Mouse (Mus musculus) MEL (cell line): ENCODE data around the gene Asb7. TPM values are rescaled to one million over a fixed set of nuclear protein-coding genes. Genes with fewer than 3 reads are reported as not detected.

Experiments
- DNase-seq: peaks from one replicate; pipeline ENCODE4 v3.0.0; 2011; ENCODE audit warnings: low read depth, low spot score
- H3K27ac ChIP-seq: 2 replicates; pipeline ENCODE4 v1.5.1; 2012; ENCODE audit warnings: low read depth, mild to moderate bottlenecking, control low read depth, low read length, moderate library complexity; ENCODE audit not compliant: control insufficient read depth
- H3K27me3 ChIP-seq, 2 experiments: fragments of 150-350 bp in 1 of 2; sonication (generic) in 1 of 2; 2 replicates each; pipeline ENCODE4 v1.6.1; 2012; ENCODE audit warnings: low read length in 2 of 2, mild to moderate bottlenecking in 2 of 2, improper control_type of control experiment in 1 of 2, moderate library complexity in 1 of 2; ENCODE audit not compliant: insufficient read depth in 2 of 2, control insufficient read depth in 1 of 2
- H3K36me3 ChIP-seq, 2 experiments: 2 replicates each; pipeline ENCODE4 v1.6.1; 2012 to 2014; ENCODE audit warnings: low read length in 2 of 2, improper control_type of control experiment in 1 of 2, inconsistent platforms in 1 of 2, mild to moderate bottlenecking in 1 of 2; ENCODE audit not compliant: insufficient read depth in 2 of 2, control insufficient read depth in 1 of 2
- H3K4me1 ChIP-seq, 2 experiments: fragments of 150-350 bp in 1 of 2; sonication (generic) in 1 of 2; 2 replicates each; pipeline ENCODE4 v1.6.1; 2012; ENCODE audit warnings: low read length in 2 of 2, improper control_type of control experiment in 1 of 2, mild to moderate bottlenecking in 1 of 2; ENCODE audit not compliant: insufficient read depth in 2 of 2, control insufficient read depth in 1 of 2
- H3K4me3 ChIP-seq, 2 experiments: fragments of 150-350 bp in 1 of 2; sonication (generic) in 1 of 2; 2 replicates each; pipeline ENCODE4 v1.5.1; 2012; ENCODE audit warnings: low read depth in 2 of 2, low read length in 2 of 2, mild to moderate bottlenecking in 2 of 2, moderate library complexity in 2 of 2, control low read depth in 1 of 2, improper control_type of control experiment in 1 of 2; ENCODE audit not compliant: control insufficient read depth in 1 of 2, insufficient read depth in 1 of 2
- H3K79me2 ChIP-seq: 2 replicates; pipeline ENCODE4 v1.6.1; 2012; ENCODE audit warnings: mild to moderate bottlenecking, low read length, moderate library complexity; ENCODE audit not compliant: control insufficient read depth, poor library complexity, insufficient read depth
- H3K9ac ChIP-seq: 2 replicates; pipeline ENCODE4 v1.6.1; 2012; ENCODE audit warnings: low read depth, mild to moderate bottlenecking, control low read depth, low read length, moderate library complexity; ENCODE audit not compliant: control insufficient read depth, poor library complexity, severe bottlenecking
- H3K9me3 ChIP-seq: fragments of 150-350 bp; sonication (generic); replicated peaks from 2 replicates; pipeline ENCODE4 v1.6.1; 2012; ENCODE audit warnings: mild to moderate bottlenecking, low read length, improper control_type of control experiment, moderate library complexity; ENCODE audit not compliant: insufficient read depth
- CHD1 ChIP-seq: IDR thresholded peaks from 2 replicates; pipeline ENCODE4 v1.6.1; 2012; ENCODE audit warnings: low read depth, mild to moderate bottlenecking, inconsistent platforms, low read length, improper control_type of control experiment
- CTCF ChIP-seq, 3 experiments: IDR thresholded peaks in 2 of 3; conservative IDR thresholded peaks in 1 of 3; 2 replicates each; pipeline ENCODE4 v1.5.1; 2011 to 2012; ENCODE audit warnings: low read length in 3 of 3, low read depth in 2 of 3, mild to moderate bottlenecking in 2 of 3, improper control_type of control experiment in 1 of 3, inconsistent platforms in 1 of 3, mixed read lengths in 1 of 3, moderate library complexity in 1 of 3; ENCODE audit not compliant: control insufficient read depth in 1 of 3, insufficient read depth in 1 of 3, poor library complexity in 1 of 3, severe bottlenecking in 1 of 3
- ELF1 ChIP-seq: IDR thresholded peaks from 2 replicates; pipeline ENCODE4 v1.6.1; 2014; ENCODE audit warnings: low read depth, mild to moderate bottlenecking, inconsistent platforms, low read length, improper control_type of control experiment, moderate library complexity
- EP300 ChIP-seq, 2 experiments: IDR thresholded peaks; 2 replicates each; pipeline ENCODE4 v1.6.1; 2011; ENCODE audit warnings: improper control_type of control experiment in 2 of 2, low read length in 2 of 2, low read depth in 1 of 2, mild to moderate bottlenecking in 1 of 2
- GABPA ChIP-seq: IDR thresholded peaks from 2 replicates; pipeline ENCODE4 v1.6.1; 2012; ENCODE audit warnings: low read depth, mild to moderate bottlenecking, inconsistent platforms, low read length, improper control_type of control experiment, moderate library complexity
- HCFC1 ChIP-seq: IDR thresholded peaks from 2 replicates; pipeline ENCODE4 v1.6.1; 2012; ENCODE audit warnings: low read depth, mild to moderate bottlenecking, inconsistent platforms, low read length, improper control_type of control experiment, moderate library complexity
- KAT2A ChIP-seq: conservative IDR thresholded peaks from 2 replicates; pipeline ENCODE4 v1.6.1; 2012; ENCODE audit warnings: low read depth, low read length, improper control_type of control experiment, inconsistent platforms
- MAFK ChIP-seq: IDR thresholded peaks from 2 replicates; pipeline ENCODE4 v1.6.1; 2011; ENCODE audit warnings: low read depth, mild to moderate bottlenecking, low read length, improper control_type of control experiment, borderline replicate concordance
- MAZ ChIP-seq: IDR thresholded peaks from 2 replicates; pipeline ENCODE4 v1.6.1; 2012; ENCODE audit warnings: low read depth, mild to moderate bottlenecking, inconsistent platforms, low read length, improper control_type of control experiment
- MXI1 ChIP-seq: IDR thresholded peaks from 2 replicates; pipeline ENCODE4 v1.6.1; 2011; ENCODE audit warnings: mild to moderate bottlenecking, low read depth, low read length, improper control_type of control experiment
- MYB ChIP-seq: IDR thresholded peaks from 2 replicates; pipeline ENCODE4 v1.6.1; 2011; ENCODE audit warnings: mild to moderate bottlenecking, low read depth, low read length, improper control_type of control experiment
- MYC ChIP-seq: IDR thresholded peaks from 2 replicates; pipeline ENCODE4 v1.6.1; 2011; ENCODE audit warnings: low read depth, mild to moderate bottlenecking, low read length, improper control_type of control experiment, moderate library complexity
- NELFE ChIP-seq: IDR thresholded peaks from 2 replicates; pipeline ENCODE4 v1.6.1; 2011; ENCODE audit warnings: low read depth, low read length, improper control_type of control experiment
- POLR2A ChIP-seq, 2 experiments: IDR thresholded peaks; 2 replicates each; pipeline ENCODE4 v1.6.1; 2011 to 2012; ENCODE audit warnings: low read length in 2 of 2, mild to moderate bottlenecking in 2 of 2, control low read depth in 1 of 2, improper control_type of control experiment in 1 of 2, low read depth in 1 of 2, moderate library complexity in 1 of 2; ENCODE audit not compliant: control insufficient read depth in 1 of 2, insufficient read depth in 1 of 2, poor library complexity in 1 of 2
- SIN3A ChIP-seq: IDR thresholded peaks from 2 replicates; pipeline ENCODE4 v1.6.1; 2012; ENCODE audit warnings: low read length, improper control_type of control experiment, inconsistent platforms
- TCF12 ChIP-seq: IDR thresholded peaks from 2 replicates; pipeline ENCODE4 v1.6.1; 2014; ENCODE audit warnings: low read depth, mild to moderate bottlenecking, inconsistent platforms, low read length, improper control_type of control experiment, moderate library complexity
- ZC3H11A ChIP-seq: IDR thresholded peaks from 2 replicates; pipeline ENCODE4 v1.6.1; 2012; ENCODE audit warnings: low read depth, mild to moderate bottlenecking, inconsistent platforms, low read length, improper control_type of control experiment
- polyA plus RNA-seq, 2 experiments: library from polyadenylated mRNA; stranded (reverse) in 1 of 2; unstranded in 1 of 2; fragments of >175 nt in 1 of 2; fragments of >200 nt in 1 of 2; gene quantifications; 2 replicates each; pipeline versions ENCODE4 v1.2.1 to v1.2.4; 2012; ENCODE audit warnings: low replicate concordance in 2 of 2, low read depth in 1 of 2; ENCODE audit not compliant: insufficient read length in 2 of 2, insufficient read depth in 1 of 2, missing spikeins in 1 of 2
- total RNA-seq: library from RNA; depleted of rRNA; stranded (reverse); fragments of 300-350 nt; gene quantifications from 2 replicates; pipeline ENCODE4 v1.2.3, GENCODE M21; 2012

Gene Asb7
- total and polyA plus RNA-seq, 3 experiments = 7.1 to 12.5 TPM; not detected in 1

DNA sequence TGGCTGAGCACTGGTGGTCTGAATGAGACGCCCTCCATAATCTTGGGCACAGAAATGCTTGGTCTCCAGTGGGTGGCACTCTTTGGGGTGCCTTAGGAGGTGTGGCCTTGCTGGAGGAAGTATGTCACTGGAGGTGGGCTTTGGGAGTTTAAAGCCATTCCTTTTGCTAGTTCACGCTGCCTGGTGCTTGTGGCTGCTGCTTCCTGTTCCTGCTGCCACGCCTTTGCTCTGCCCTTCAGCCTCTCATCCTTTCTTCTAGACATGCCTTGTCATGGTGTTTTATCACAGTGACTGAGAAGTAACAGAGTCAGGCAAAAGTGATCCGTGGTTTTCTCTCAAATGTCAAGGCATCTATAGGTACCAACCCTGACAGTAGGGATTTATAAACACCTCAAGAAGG lies 37.2 kb downstream of the Asb7 start:
- Histone ChIP-seq H3K27me3 (no peaks in the 10 kb centered on the region), H3K9ac (peak overlapping the region; percentile 39; the same call in 1 of the 2 replicates), H3K79me2 (no peaks in the 10 kb centered on the region), H3K4me1 (peaks cover 4 to 14% of the 10 kb centered on the region in 2 experiments), H3K27ac (peak overlapping the region; percentile 63; the same call in 1 of the 2 replicates), H3K36me3 (peaks cover 0 to 26% of the 10 kb centered on the region in 2 experiments; a peak in 2 of 4 replicates), H3K9me3 (no peaks in the 10 kb centered on the region), H3K4me3 (peak overlapping the region in 1 of 2 experiments; percentile 18; a peak in 1 of 4 replicates)
- TF ChIP-seq CTCF (IDR thresholded peaks at IDR 0.05 in 2 of 3, conservative IDR thresholded peaks at IDR 0.05 in 1 of 3; ENCODE audit: control insufficient read depth in 1 of 3, insufficient read depth in 1 of 3, low read depth in 2 of 3, low read length in 3 of 3, poor library complexity in 1 of 3, severe bottlenecking in 1 of 3) (peak in 1 of 3 experiments; percentile 24; a peak in 2 of 6 replicates), MXI1 (peak; percentile 28; the same call in 1 of the 2 replicates), NELFE (peak; percentile 36; the same call in 1 of the 2 replicates), ELF1 (peak; percentile 77), TCF12 (no peak), SIN3A (0 out of 2 replicates have a peak, but pooled peaks have one; percentile 37), HCFC1 (peak; percentile 48; the same call in 1 of the 2 replicates), CHD1 (no peak), POLR2A (IDR thresholded peaks at IDR 0.05; ENCODE audit: control insufficient read depth in 1 of 2, insufficient read depth in 1 of 2, low read depth in 1 of 2, low read length in 2 of 2, poor library complexity in 1 of 2) (peak in 1 of 2 experiments; percentile 53; a peak in 2 of 4 replicates), MAZ (no peak)
- peak; percentile 83 for DNase-seq

DNA sequence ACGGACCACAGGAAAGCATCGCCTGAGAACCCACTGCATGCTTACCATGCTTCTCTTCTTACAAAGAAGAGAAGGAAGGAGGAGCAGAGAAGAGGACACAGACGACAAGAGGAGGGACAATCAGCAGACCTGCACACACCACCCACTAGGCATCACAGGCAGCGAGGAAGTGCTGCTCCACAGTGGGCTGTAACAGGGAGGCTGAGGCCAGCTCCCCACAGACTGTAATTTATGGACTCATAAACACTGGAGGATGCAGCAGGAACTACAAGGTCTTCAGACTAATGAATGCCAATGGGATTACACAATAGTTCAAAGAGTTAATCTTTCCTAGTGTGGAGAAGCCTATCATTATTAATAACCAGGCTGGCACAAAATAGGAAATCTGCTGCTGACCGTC lies 38.5 kb downstream of the Asb7 start:
- no peak overlapping the region for H3K27ac ChIP-seq
- TF ChIP-seq MYC (no peak), KAT2A (no peak), EP300 (IDR thresholded peaks at IDR 0.05; ENCODE audit: low read depth in 1 of 2, low read length in 2 of 2) (no peak), SIN3A (no peak), ZC3H11A (no peak), MAFK (no peak), MYB (no peak), GABPA (no peak)
- TF ChIP-seq, all 39 proteins: peak for 0
- peaks cover 0 to 26% of the 10 kb centered on the region in 2 experiments; a peak in 2 of 4 replicates for H3K36me3 ChIP-seq

More for the DNA sequence above, 38.5 kb downstream of the Asb7 start:
- DNase-seq = no peak
- H3K9me3 ChIP-seq = no peaks in the 10 kb centered on the region
- no peaks in the 10 kb centered on the region for H3K27me3 ChIP-seq
- no peak overlapping the region for H3K9ac ChIP-seq
- H3K79me2 ChIP-seq = no peaks in the 10 kb centered on the region
- H3K4me1 ChIP-seq = peaks cover 4 to 14% of the 10 kb centered on the region in 2 experiments
- H3K4me3 ChIP-seq = no peak overlapping the region
